ENCODE assay signal across 20 mouse cellular contexts in genomic region chr3:20829391-20829790, GRCm38 (mm10).
"Had no signal": no experiment of that assay in that cellular context is flagged by ENCODE, and none has a peak within 500 bp of the region (broad histone marks: within the 10 kb centered on the region; RNA-seq: fewer than 3 reads in every experiment).

No protein-coding gene starts in this region.

- H3K27ac ChIP-seq: kidney, postnatal 0 days; layer of hippocampus, adult 2 months; limb, embryonic 12.5 days; limb, embryonic 15.5 days; liver, embryonic 14.5 days; macrophage; midbrain, embryonic 12.5 days; midbrain, embryonic 15.5 days; neural tube, embryonic 12.5 days; neural tube, embryonic 15.5 days; stomach, embryonic 15.5 days had no signal

- H3K4me1 ChIP-seq: limb, embryonic 12.5 days; limb, embryonic 15.5 days; midbrain, embryonic 12.5 days; midbrain, embryonic 15.5 days; neural tube, embryonic 12.5 days; neural tube, embryonic 15.5 days; stomach, embryonic 15.5 days had no signal

- H3K27me3 ChIP-seq: limb, embryonic 12.5 days; limb, embryonic 15.5 days; midbrain, embryonic 12.5 days; midbrain, embryonic 15.5 days; neural tube, embryonic 12.5 days; neural tube, embryonic 15.5 days; stomach, embryonic 15.5 days had no signal

- H3K9me3 ChIP-seq: limb, embryonic 12.5 days; limb, embryonic 15.5 days; midbrain, embryonic 12.5 days; midbrain, embryonic 15.5 days; neural tube, embryonic 12.5 days; neural tube, embryonic 15.5 days; stomach, embryonic 15.5 days had no signal

- H3K4me3 ChIP-seq: layer of hippocampus, adult 2 months; limb, embryonic 12.5 days; limb, embryonic 15.5 days; midbrain, embryonic 12.5 days; midbrain, embryonic 15.5 days; neural tube, embryonic 12.5 days; neural tube, embryonic 15.5 days; stomach, embryonic 15.5 days had no signal

- H3K9ac ChIP-seq: limb, embryonic 12.5 days; limb, embryonic 15.5 days; liver, embryonic 14.5 days; liver, postnatal 0 days; lung, embryonic 14.5 days; midbrain, embryonic 12.5 days; midbrain, embryonic 15.5 days; neural tube, embryonic 12.5 days; neural tube, embryonic 15.5 days; stomach, embryonic 15.5 days had no signal

- DNase-seq: kidney, postnatal 25 days; layer of hippocampus, adult 9-11 months; left cerebral cortex, postnatal 4 days; liver, postnatal 0 days; lung, embryonic 14.5 days; spleen, adult 18-20 months; thymus, postnatal 25 days had no signal

- H3K4me2 ChIP-seq: limb, embryonic 12.5 days; limb, embryonic 15.5 days; liver, embryonic 11.5 days; lung, embryonic 14.5 days; midbrain, embryonic 12.5 days; midbrain, embryonic 15.5 days; neural tube, embryonic 12.5 days; neural tube, embryonic 15.5 days; stomach, embryonic 15.5 days had no signal

- H3K36me3 ChIP-seq: limb, embryonic 12.5 days; limb, embryonic 15.5 days; midbrain, embryonic 12.5 days; midbrain, embryonic 15.5 days; neural tube, embryonic 12.5 days; neural tube, embryonic 15.5 days; stomach, embryonic 15.5 days had no signal

- ATAC-seq: liver, postnatal 0 days; lung, postnatal 0 days; midbrain, embryonic 15.5 days had no signal
